Mouse (Mus musculus) neural tube, embryonic 14.5 days (tissue): ENCODE data around the gene Kcnc4. TPM values are rescaled to one million over a fixed set of nuclear protein-coding genes. Genes with fewer than 3 reads are reported as not detected.

Source experiments
- ATAC-seq: fragments of 200-750 bp; cut with Nextera tagmentation; 2 replicates; pipeline ENCODE4 v1.8.0; 2017; ENCODE audit warnings: low read depth, mild to moderate bottlenecking, moderate TSS enrichment, moderate library complexity
- H3K27ac ChIP-seq: fragments of 300-500 bp; sonication (generic); 2 replicates; pipeline ENCODE4 v1.5.1; 2014; ENCODE audit warnings: low read depth, mild to moderate bottlenecking, control low read depth, low read length, moderate library complexity, mixed read lengths
- H3K27me3 ChIP-seq: fragments of 300-500 bp; sonication (generic); 2 replicates; pipeline ENCODE4 v1.6.1; 2014; ENCODE audit warnings: low read length; ENCODE audit not compliant: control insufficient read depth, insufficient read depth
- H3K36me3 ChIP-seq: fragments of 300-500 bp; sonication (generic); 2 replicates; pipeline ENCODE4 v1.6.1; 2014; ENCODE audit warnings: low read length, mixed read lengths; ENCODE audit not compliant: control insufficient read depth, insufficient read depth
- H3K4me1 ChIP-seq: fragments of 300-500 bp; sonication (generic); 2 replicates; pipeline ENCODE4 v1.6.1; 2014; ENCODE audit warnings: low read length; ENCODE audit not compliant: control insufficient read depth, insufficient read depth
- H3K4me2 ChIP-seq: fragments of 300-500 bp; sonication (generic); 2 replicates; pipeline ENCODE4 v1.6.1; 2014; ENCODE audit warnings: mild to moderate bottlenecking, low read depth, low read length, control low read depth
- H3K4me3 ChIP-seq: fragments of 300-500 bp; sonication (generic); 2 replicates; pipeline ENCODE4 v1.5.1; 2014; ENCODE audit warnings: low read depth, low read length, control low read depth, mixed read lengths
- H3K9ac ChIP-seq: fragments of 300-500 bp; sonication (generic); replicated peaks from 2 replicates; pipeline ENCODE4 v1.6.1; 2014; ENCODE audit warnings: low read depth, mild to moderate bottlenecking, control low read depth, low read length, mixed read lengths
- H3K9me3 ChIP-seq: fragments of 300-500 bp; sonication (generic); 2 replicates; pipeline ENCODE4 v1.6.1; 2016; ENCODE audit warnings: low read length; ENCODE audit not compliant: control insufficient read depth
- WGBS: fragments of 180-500 bp; shearing (Covaris S2); extraction: QIAGEN DNeasy Blood & Tissue Kit; methylation state at CpG from one replicate; pipeline ENCODE4 v1.1.7; 2014; 5-methylcytosine and 5-hydroxymethylcytosine counted together
- polyA plus RNA-seq: library from polyadenylated mRNA; unstranded; fragments of >200 nt; fragmentation: Nextera tagmentation; extraction: Ambion mirVana; gene quantifications from 2 replicates; pipeline ENCODE4 v1.2.1, GENCODE M21; 2014

Gene Kcnc4
- polyA plus RNA-seq, 1 experiment from 2014 or later, result 7.7 TPM

DNA sequence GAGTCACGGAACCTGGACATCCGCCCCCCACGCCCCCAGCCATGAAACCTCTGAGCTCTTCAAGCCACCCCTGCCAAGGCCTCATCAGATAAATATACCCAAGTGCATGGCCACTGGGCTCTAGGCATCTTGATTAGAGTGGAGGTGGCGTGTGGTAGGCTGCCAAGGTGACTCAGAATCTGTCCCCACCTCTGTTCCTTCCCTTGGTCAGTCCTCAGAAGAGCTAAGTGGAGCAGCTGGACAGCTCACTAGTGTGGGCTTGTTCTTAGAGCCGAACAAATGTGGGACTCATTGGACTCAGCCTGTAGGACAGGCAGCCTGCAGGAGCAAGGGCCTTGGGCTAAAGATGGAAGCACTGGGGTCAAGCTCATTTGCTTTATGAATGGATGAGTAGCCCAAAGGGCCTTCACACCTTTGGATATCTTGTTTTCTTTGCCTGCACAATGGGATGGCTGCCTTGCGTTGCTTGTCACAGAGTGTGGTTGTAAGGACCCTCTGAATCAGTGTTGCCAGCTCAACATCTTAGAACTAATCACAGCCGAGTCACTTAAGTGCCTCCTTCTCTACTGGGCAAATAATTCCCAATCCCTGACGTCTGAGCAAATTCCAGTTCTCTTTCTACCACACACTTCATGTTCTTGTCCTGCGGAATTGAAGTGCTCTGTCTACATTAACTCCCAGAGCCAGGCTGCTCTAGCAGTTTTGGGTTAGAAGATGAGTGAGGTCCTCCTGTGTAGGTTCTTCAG is 42.6 kb downstream of the Kcnc4 start:
- WGBS, result 92% methylated on average over 9 of the region's 9 CpGs
- no peak overlapping the region for H3K4me2 ChIP-seq
- no peak overlapping the region for H3K27ac ChIP-seq
- H3K27me3 ChIP-seq, result no peaks in the 10 kb centered on the region
- H3K9me3 ChIP-seq, result no peaks in the 10 kb centered on the region
- H3K4me3 ChIP-seq, result no peak overlapping the region
- ATAC-seq, result no peak
- H3K9ac ChIP-seq, result no peak overlapping the region
- no peaks in the 10 kb centered on the region for H3K36me3 ChIP-seq
- H3K4me1 ChIP-seq, result 0 out of 2 replicates have a peak, but pooled peaks cover 11% of the 10 kb centered on the region

DNA sequence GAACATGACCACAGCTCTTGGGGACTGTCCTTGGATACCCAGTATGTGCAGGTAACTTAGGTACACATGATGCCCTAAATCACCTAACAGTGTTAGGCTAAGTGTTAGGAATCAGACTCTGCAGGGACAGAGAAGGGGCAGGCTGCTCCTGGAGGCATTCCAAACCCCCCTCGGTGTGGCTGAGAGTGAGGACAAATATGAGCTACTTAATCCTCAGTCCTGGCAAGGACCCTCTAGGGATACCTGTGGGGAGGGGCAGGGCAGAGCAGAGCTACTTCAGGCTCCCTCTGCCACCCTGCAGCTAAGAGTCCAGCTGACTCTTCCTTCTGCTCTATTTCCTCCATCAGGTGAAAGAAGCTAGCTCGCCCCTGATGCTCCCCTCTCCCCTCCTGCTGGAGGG is 46.3 kb downstream of the Kcnc4 start:
- H3K4me2 ChIP-seq, result no peak overlapping the region
- H3K4me3 ChIP-seq, result no peak overlapping the region
- H3K9ac ChIP-seq, result no peak overlapping the region
- WGBS, result 40% methylated on average over 2 of the region's 2 CpGs
- H3K4me1 ChIP-seq, result 0 out of 2 replicates have a peak, but pooled peaks cover 11% of the 10 kb centered on the region
- no peak for ATAC-seq
- no peaks in the 10 kb centered on the region for H3K27me3 ChIP-seq
- no peaks in the 10 kb centered on the region for H3K9me3 ChIP-seq
- no peaks in the 10 kb centered on the region for H3K36me3 ChIP-seq
- H3K27ac ChIP-seq, result no peak overlapping the region

DNA sequence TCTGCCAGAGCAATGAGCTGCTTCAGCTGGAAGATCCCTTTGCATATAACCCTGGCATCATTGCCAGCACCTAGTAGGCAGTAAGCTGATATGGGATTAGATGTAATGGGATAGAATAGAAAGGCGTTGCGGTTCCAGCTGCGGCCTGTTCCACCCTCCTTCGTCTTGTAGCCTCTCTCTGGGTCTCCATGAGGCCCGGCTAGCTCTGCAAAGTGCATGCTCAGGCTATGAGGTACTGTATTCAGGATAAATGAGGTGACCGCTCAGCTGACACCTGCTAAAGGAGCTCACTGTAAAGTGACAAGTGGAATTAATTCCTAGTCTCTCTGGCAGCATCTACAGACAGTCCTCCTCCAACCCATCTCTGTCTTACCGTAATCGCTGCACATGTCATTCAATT is 46.8 kb downstream of the Kcnc4 start:
- ATAC-seq, result 0 out of 2 replicates have a peak, but pooled peaks have one; percentile 15
- no peak overlapping the region for H3K4me2 ChIP-seq
- H3K27ac ChIP-seq, result peak overlapping the region; percentile 60
- no peaks in the 10 kb centered on the region for H3K27me3 ChIP-seq
- H3K9me3 ChIP-seq, result no peaks in the 10 kb centered on the region
- H3K4me1 ChIP-seq, result 0 out of 2 replicates have a peak, but pooled peaks cover 11% of the 10 kb centered on the region
- H3K4me3 ChIP-seq, result no peak overlapping the region
- no peaks in the 10 kb centered on the region for H3K36me3 ChIP-seq
- no peak overlapping the region for H3K9ac ChIP-seq
- WGBS, result 72% methylated on average over 8 of the region's 8 CpGs

DNA sequence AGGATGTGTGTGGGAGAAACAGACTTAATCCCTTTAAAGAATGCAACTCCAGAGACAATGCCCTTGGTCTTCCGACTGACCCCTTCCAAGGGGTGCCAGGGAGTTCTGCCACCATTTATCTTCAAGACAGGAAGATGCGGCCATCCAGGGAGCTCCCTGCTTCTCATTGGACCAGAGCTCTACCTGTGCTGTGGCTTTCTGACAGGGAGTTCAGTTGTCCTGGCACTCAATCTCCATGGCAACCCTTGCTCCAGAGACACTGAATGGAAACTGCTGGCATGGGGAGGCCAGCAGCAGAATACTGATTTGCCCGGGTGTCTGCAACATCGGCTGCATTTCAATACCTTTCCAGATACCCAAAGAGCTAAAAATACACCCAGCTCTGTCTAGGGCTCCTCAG is 47.7 kb downstream of the Kcnc4 start:
- Histone ChIP-seq H3K9me3 (no peaks in the 10 kb centered on the region), H3K4me2 (no peak overlapping the region), H3K27me3 (no peaks in the 10 kb centered on the region), H3K9ac (no peak overlapping the region), H3K4me1 (0 out of 2 replicates have a peak, but pooled peaks cover 11% of the 10 kb centered on the region), H3K27ac (peak overlapping the region; percentile 60), H3K36me3 (no peaks in the 10 kb centered on the region), H3K4me3 (no peak overlapping the region)
- peak; percentile 91 for ATAC-seq
- 17% methylated on average over 4 of the region's 4 CpGs for WGBS

DNA sequence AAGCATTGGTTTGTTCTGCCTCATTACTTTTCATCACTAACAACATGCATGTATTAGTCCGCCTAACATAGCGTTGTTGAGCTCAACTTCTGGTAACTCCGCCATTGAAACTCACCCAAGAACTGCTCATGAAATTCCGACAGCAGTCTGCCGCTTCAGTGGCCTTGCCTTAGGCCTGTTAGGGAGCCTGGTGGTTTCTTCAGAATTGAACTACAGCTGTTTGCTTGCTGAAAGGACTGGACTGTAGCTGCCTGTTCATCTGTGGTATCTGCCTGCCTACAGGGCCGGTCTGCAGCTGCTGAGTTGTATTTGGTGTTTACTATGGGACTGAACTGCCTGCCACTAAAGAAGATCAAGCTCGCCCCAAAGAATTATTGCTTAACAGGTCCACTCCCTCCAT is 58.0 kb downstream of the Kcnc4 start:
- no peaks in the 10 kb centered on the region for H3K9me3 ChIP-seq
- no peaks in the 10 kb centered on the region for H3K27me3 ChIP-seq
- no peak for ATAC-seq
- WGBS, result 83% methylated on average over 7 of the region's 7 CpGs
- no peaks in the 10 kb centered on the region for H3K36me3 ChIP-seq
- H3K4me1 ChIP-seq, result no peaks in the 10 kb centered on the region
- no peak overlapping the region for H3K27ac ChIP-seq
- H3K4me3 ChIP-seq, result no peak overlapping the region
- H3K9ac ChIP-seq, result no peak overlapping the region
- no peak overlapping the region for H3K4me2 ChIP-seq

DNA sequence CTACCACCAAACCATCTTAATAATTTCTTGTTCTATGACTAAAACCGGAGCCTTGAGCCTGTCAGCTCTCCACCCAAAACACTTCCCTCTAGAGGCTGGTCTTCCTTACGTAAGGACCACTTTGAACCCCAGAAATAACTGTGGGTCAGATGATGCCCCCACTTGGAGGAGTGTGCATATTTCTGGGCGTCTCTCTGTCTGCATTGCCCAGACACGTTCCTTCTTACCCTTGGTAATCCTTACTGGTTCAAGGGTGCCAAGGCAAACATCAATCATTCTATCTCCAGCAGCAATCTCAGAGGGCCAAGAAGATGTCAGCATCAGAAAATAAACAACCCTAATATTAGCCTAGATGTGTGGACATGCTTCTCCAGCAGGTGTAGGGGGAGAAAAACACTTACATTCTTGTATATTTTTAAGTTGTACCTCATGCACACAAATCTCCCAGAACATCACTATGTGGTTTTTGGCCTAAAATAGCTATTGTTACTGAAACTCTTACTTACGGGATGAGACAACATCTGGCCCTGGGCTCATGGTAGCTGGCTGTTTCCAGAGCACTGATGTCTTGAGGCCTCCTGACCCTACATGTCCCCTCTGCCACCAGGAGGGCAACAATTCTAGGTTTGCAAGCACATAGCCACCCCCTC is 59.2 kb downstream of the Kcnc4 start:
- Histone ChIP-seq H3K27me3 (no peaks in the 10 kb centered on the region), H3K9ac (no peak overlapping the region), H3K4me1 (no peaks in the 10 kb centered on the region), H3K4me2 (no peak overlapping the region), H3K27ac (no peak overlapping the region), H3K36me3 (no peaks in the 10 kb centered on the region), H3K9me3 (no peaks in the 10 kb centered on the region), H3K4me3 (no peak overlapping the region)
- 87% methylated on average over 5 of the region's 5 CpGs for WGBS
- ATAC-seq, result no peak

DNA sequence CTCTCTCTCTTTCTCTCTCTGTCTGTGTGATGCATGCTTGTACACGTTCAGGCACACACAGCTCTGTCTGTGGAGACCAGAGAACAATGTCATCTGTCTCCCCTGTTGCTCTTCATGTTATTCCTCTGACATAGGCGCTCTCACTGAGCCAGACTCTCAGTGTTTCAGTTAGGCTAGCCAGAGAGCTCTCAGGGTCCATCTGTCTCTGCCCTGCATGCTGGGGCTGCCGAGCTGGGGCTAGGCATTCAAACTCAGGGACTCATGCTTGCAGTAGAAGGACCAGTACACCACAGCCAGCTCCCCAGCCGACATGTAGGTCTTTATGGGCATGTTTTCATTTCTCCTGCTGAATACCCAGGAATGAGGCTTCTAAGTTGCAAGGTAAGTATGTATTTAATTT is 68.2 kb downstream of the Kcnc4 start:
- Histone ChIP-seq H3K9me3 (no peaks in the 10 kb centered on the region), H3K4me3 (no peak overlapping the region), H3K9ac (no peak overlapping the region), H3K4me2 (no peak overlapping the region), H3K36me3 (no peaks in the 10 kb centered on the region), H3K4me1 (no peaks in the 10 kb centered on the region), H3K27me3 (no peaks in the 10 kb centered on the region), H3K27ac (no peak overlapping the region)
- ATAC-seq, result no peak
- WGBS, result 58% methylated on average over 4 of the region's 4 CpGs

Other genes with a start within 250 kb of the Kcnc4 start
- 0.39 and 0.86 TPM in 2 replicates for gene Cym, start 237.8 kb downstream of the Kcnc4 start, polyA plus RNA-seq
- not detected in 2 replicates for gene A630076J17Rik, start 228.9 kb downstream of the Kcnc4 start, polyA plus RNA-seq
- gene Prok1, start 219.8 kb downstream of the Kcnc4 start, polyA plus RNA-seq, result 0.08 and 0.14 TPM in 2 replicates
- gene Lamtor5, start 180.7 kb downstream of the Kcnc4 start, polyA plus RNA-seq, result 200 and 204 TPM in 2 replicates
- 1.9 and 2.6 TPM in 2 replicates for gene Slc16a4, start 168.3 kb downstream of the Kcnc4 start, polyA plus RNA-seq
- gene Rbm15, start 125.9 kb downstream of the Kcnc4 start, polyA plus RNA-seq, result 7.8 and 9.0 TPM in 2 replicates
- 15.1 and 16.6 TPM in 2 replicates for gene Slc6a17, start 58.5 kb upstream of the Kcnc4 start, polyA plus RNA-seq
- not detected in 2 replicates for gene Ubl4b, start 95.5 kb upstream of the Kcnc4 start, polyA plus RNA-seq
- not detected in 2 replicates for gene Alx3, start 135.5 kb upstream of the Kcnc4 start, polyA plus RNA-seq
- not detected in 2 replicates for gene Gm10961, start 171.8 kb upstream of the Kcnc4 start, polyA plus RNA-seq
- 157 and 170 TPM in 2 replicates for gene Strip1, start 172.1 kb upstream of the Kcnc4 start, polyA plus RNA-seq
- gene Ahcyl1, start 237.0 kb upstream of the Kcnc4 start, polyA plus RNA-seq, result 137 and 142 TPM in 2 replicates